Mouse (Mus musculus) spleen, adult 2 months (tissue): ENCODE measurements around the gene Apoh. TPM values are rescaled to one million over a fixed set of nuclear protein-coding genes. Genes with fewer than 3 reads are reported as not detected.
A peak's percentile ranks its signal among the peaks of the same experiment; 100 is the strongest.

Experiments
- DNase-seq, 2 experiments: peaks; one replicate each; pipeline versions ENCODE4 v3.0.0 to v3.0.0-alpha.2; 2012 to 2021; ENCODE audit warnings: low spot score in 2 of 2, low read depth in 1 of 2
- H3K27ac ChIP-seq: fragments of 200-500 bp; 2 replicates; pipeline ENCODE4 v1.5.1; 2012; ENCODE audit warnings: low read length, inconsistent platforms; ENCODE audit not compliant: insufficient read depth
- H3K27me3 ChIP-seq: fragments of 200-500 bp; 2 replicates; pipeline ENCODE4 v1.6.1; 2012; ENCODE audit warnings: mild to moderate bottlenecking, moderate library complexity, low read length, inconsistent platforms; ENCODE audit not compliant: control insufficient read depth, insufficient read depth
- H3K36me3 ChIP-seq: fragments of 200-500 bp; 2 replicates; pipeline ENCODE4 v1.6.1; 2012; ENCODE audit warnings: mild to moderate bottlenecking, low read length, inconsistent platforms; ENCODE audit not compliant: control insufficient read depth, insufficient read depth
- H3K4me1 ChIP-seq: fragments of 200-500 bp; 2 replicates; pipeline ENCODE4 v1.6.1; 2011; ENCODE audit warnings: inconsistent platforms; ENCODE audit not compliant: control insufficient read depth, insufficient read depth, insufficient read length
- H3K4me3 ChIP-seq: fragments of 200-500 bp; 2 replicates; pipeline ENCODE4 v1.5.1; 2011; ENCODE audit warnings: mild to moderate bottlenecking, inconsistent platforms; ENCODE audit not compliant: insufficient read depth, insufficient read length; ENCODE audit errors: extremely low read depth
- CTCF ChIP-seq: fragments of 200-500 bp; IDR thresholded peaks from 2 replicates; pipeline ENCODE4 v1.5.1; 2011; ENCODE audit warnings: mild to moderate bottlenecking, inconsistent platforms; ENCODE audit not compliant: insufficient read depth, insufficient read length, insufficient replicate concordance; ENCODE audit errors: extremely low read depth
- POLR2A ChIP-seq: fragments of 200-500 bp; IDR thresholded peaks from 2 replicates; pipeline ENCODE4 v1.6.1; 2011; ENCODE audit warnings: low read depth, low read length, inconsistent platforms
- WGBS: fragments of 180-500 bp; shearing (Covaris S2); methylation state at CpG from one replicate; pipeline ENCODE4 v1.1.7; 2018; 5-methylcytosine and 5-hydroxymethylcytosine counted together
- polyA plus RNA-seq: library from polyadenylated mRNA; depleted of rRNA; stranded (reverse); fragments of >200 nt; gene quantifications from 2 replicates; pipeline ENCODE4 v1.2.3, GENCODE M21; 2012; rRNA removed

The Apoh gene
- 0.14 TPM in 1 of 2 replicates, not detected in the other for polyA plus RNA-seq

GRCm38 (mm10) chr11:108342781-108343768 is at the start of gene Apoh:
TSS of gene Apoh (plus strand) at chr11:108343354.
- peak within 1 kb of the TSS; percentile 49 for H3K27ac ChIP-seq
- under 1% methylated on average over 67 of the region's 75 CpGs for WGBS
- no peaks in the 10 kb centered on the region for H3K27me3 ChIP-seq
- H3K36me3 ChIP-seq: peaks cover 2% of the 10 kb centered on the region; the same call in 1 of the 2 replicates
- H3K4me3 ChIP-seq: peak within 1 kb of the TSS; percentile 70
- peak; percentile 9 to 20 for DNase-seq
- peaks cover 2% of the 10 kb centered on the region; the same call in 1 of the 2 replicates for H3K4me1 ChIP-seq
- TF ChIP-seq POLR2A: no peak
- no peak for TF ChIP-seq CTCF

GRCm38 (mm10) chr11:108293843-108294242 is 49.3 kb upstream of the Apoh start:
- 67% methylated on average over 3 of the region's 3 CpGs for WGBS
- Histone ChIP-seq H3K27ac (no peak overlapping the region), H3K36me3 (no peaks in the 10 kb centered on the region), H3K4me3 (no peak overlapping the region), H3K27me3 (no peaks in the 10 kb centered on the region), H3K4me1 (no peaks in the 10 kb centered on the region; the same call in 1 of the 2 replicates)
- no peak for DNase-seq
- no peak for TF ChIP-seq CTCF
- TF ChIP-seq POLR2A: no peak

- H3K4me1 ChIP-seq: no peaks in the 10 kb centered on the region; the same call in 1 of the 2 replicates
- H3K27ac ChIP-seq: no peak overlapping the region
- H3K27me3 ChIP-seq: no peaks in the 10 kb centered on the region
- 89% methylated on average over 12 of the region's 12 CpGs for WGBS
- DNase-seq: no peak
- no peaks in the 10 kb centered on the region for H3K36me3 ChIP-seq
- TF ChIP-seq POLR2A (no peak), CTCF (no peak)
- no peak overlapping the region for H3K4me3 ChIP-seq
Observed at GRCm38 (mm10) chr11:108294305-108294813, 48.8 kb upstream of the Apoh start.

- Histone ChIP-seq H3K4me1 (no peaks in the 10 kb centered on the region; the same call in 1 of the 2 replicates), H3K36me3 (no peaks in the 10 kb centered on the region), H3K4me3 (no peak overlapping the region), H3K27me3 (no peaks in the 10 kb centered on the region), H3K27ac (no peak overlapping the region)
- TF ChIP-seq POLR2A (no peak), CTCF (no peak)
- DNase-seq: no peak
Observed at GRCm38 (mm10) chr11:108295373-108295772, 47.8 kb upstream of the Apoh start.

- Histone ChIP-seq H3K36me3 (no peaks in the 10 kb centered on the region), H3K27me3 (no peaks in the 10 kb centered on the region), H3K4me3 (no peak overlapping the region), H3K27ac (no peak overlapping the region), H3K4me1 (no peaks in the 10 kb centered on the region)
- WGBS: 89% methylated on average over 8 of the region's 8 CpGs
- no peak for DNase-seq
- no peak for TF ChIP-seq POLR2A
- no peak for TF ChIP-seq CTCF
Observed at GRCm38 (mm10) chr11:108297956-108298355, 45.2 kb upstream of the Apoh start.

- Histone ChIP-seq H3K4me1 (no peaks in the 10 kb centered on the region), H3K4me3 (no peak overlapping the region), H3K27ac (no peak overlapping the region), H3K36me3 (no peaks in the 10 kb centered on the region), H3K27me3 (no peaks in the 10 kb centered on the region)
- DNase-seq: no peak
- no peak for TF ChIP-seq CTCF
- no peak for TF ChIP-seq POLR2A
- 92% methylated on average over 10 of the region's 10 CpGs for WGBS
Observed at GRCm38 (mm10) chr11:108299913-108300312, 43.2 kb upstream of the Apoh start.

- H3K4me1 ChIP-seq: no peaks in the 10 kb centered on the region
- no peak for TF ChIP-seq CTCF
- no peak for TF ChIP-seq POLR2A
- H3K4me3 ChIP-seq: no peak overlapping the region
- H3K27me3 ChIP-seq: no peaks in the 10 kb centered on the region
- no peak overlapping the region for H3K27ac ChIP-seq
- 95% methylated on average over 1 of the region's 1 CpGs for WGBS
- no peaks in the 10 kb centered on the region for H3K36me3 ChIP-seq
- no peak for DNase-seq
Observed at GRCm38 (mm10) chr11:108300443-108300842, 42.7 kb upstream of the Apoh start.
